Mouse (Mus musculus): Measurements from ENCODE around the gene Irx6. TPM values are rescaled to one million over a fixed set of nuclear protein-coding genes. Genes with fewer than 3 reads are reported as not detected.

The Irx6 gene
- total RNA-seq, 2 experiments from 2014 or later = 0.11 to 0.14 TPM

GRCm38 (mm10) chr8:92723947-92724346 lies 49.9 kb downstream of the Irx6 start:
- intact Hi-C loops (cut with DNase I) = loop anchor here (5.0 to 10.0 kb wide), 6 partner anchors 77 to 1539 kb away; no protein-coding TSS in a partner anchor
- TF ChIP-seq CTCF (IDR thresholded peaks at IDR 0.05) = no peak
- no peak for DNase-seq (ENCODE audit: extremely low spot score in 1 of 2, low spot score in 2 of 2)
- Histone ChIP-seq H3K27ac (no peak overlapping the region), H3K4me3 (no peak overlapping the region)

- intact Hi-C loops (cut with DNase I) = loop anchor here (5.0 to 10.0 kb wide), 6 partner anchors 77 to 1540 kb away; no protein-coding TSS in a partner anchor
- no peak for TF ChIP-seq CTCF (IDR thresholded peaks at IDR 0.05)
- no peak for DNase-seq (ENCODE audit: extremely low spot score in 1 of 2, low spot score in 2 of 2)
- Histone ChIP-seq H3K4me3 (no peak overlapping the region), H3K27ac (no peak overlapping the region)
These were observed 50.3 kb downstream of the Irx6 start for GRCm38 (mm10) chr8:92724359-92724758.

Other genes with a start within 250 kb of the Irx6 start
- 1 to 10 TPM; 1.9 to 2.1 TPM for gene Mmp2, start 153.0 kb downstream of the Irx6 start, total RNA-seq (2021)
- gene Lpcat2, start 181.1 kb downstream of the Irx6 start, total RNA-seq (2021) = 1 to 10 TPM; 9.4 to 9.6 TPM
- gene Capns2, start 227.1 kb downstream of the Irx6 start, total RNA-seq (2021) = 1 to 10 TPM; 1.5 to 1.9 TPM